In the genomic region with DNA sequence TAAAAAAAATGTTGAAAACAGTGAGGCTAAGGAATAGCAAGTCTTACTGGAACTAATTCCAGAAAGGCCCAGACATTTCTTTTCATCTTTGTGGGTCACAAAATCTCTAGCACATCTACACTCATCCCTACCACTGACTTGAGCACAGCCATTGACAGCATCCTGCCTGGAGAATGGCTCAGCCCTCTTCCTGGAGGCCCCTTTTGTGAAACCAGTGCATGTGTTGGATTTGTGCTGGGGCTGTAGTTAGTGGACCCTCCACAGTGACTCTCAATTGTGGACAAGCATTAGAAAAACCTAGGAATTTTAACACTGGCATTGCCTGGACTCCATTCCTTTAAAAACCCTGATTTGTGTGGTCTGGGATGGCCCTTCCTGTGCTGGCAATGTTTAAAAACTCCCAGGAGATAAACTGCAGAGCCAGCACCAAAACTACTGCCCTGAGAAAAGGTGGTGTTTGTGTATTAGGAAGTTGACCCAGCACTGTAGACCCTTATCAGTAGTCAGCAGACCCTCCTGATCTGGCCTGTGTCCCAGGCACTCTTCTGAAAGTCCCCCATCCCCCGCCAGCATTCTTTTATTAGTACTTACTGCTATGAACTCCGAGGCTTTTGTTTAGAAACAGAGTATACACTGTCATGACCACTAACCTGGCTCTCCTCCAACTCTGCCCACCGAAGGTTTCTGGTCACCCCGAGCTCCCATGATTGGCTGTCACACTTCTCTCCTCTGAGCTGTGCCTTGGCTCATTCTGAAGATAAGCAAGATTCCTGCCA, we compare ENCODE assay signal across 8 mouse cellular contexts. TPM values are rescaled to one million over a fixed set of nuclear protein-coding genes. Genes with fewer than 3 reads are reported as not detected.
A peak's percentile ranks its signal among the peaks of the same experiment; 100 is the strongest.
DNase-seq lines count a peak whose midpoint lies in the region; ATAC-seq lines count a peak whose summit lies in the region.

No protein-coding gene starts in this region.

- H3K4me3 ChIP-seq in neural tube, embryonic 13.5 days: no peak overlapping the region
- no peak overlapping the region for H3K4me3 ChIP-seq in heart, embryonic 15.5 days
- H3K4me3 ChIP-seq in liver, embryonic 11.5 days (ENCODE audit: low read depth, low read length): no peak overlapping the region
- no peak overlapping the region for H3K4me3 ChIP-seq in neural tube, embryonic 14.5 days (ENCODE audit: low read depth, low read length)

- no peak overlapping the region for H3K4me2 ChIP-seq in neural tube, embryonic 13.5 days
- H3K4me2 ChIP-seq in heart, embryonic 15.5 days: peak overlapping the region; percentile 26; the same call in 1 of the 2 replicates
- no peak overlapping the region for H3K4me2 ChIP-seq in liver, embryonic 11.5 days
- no peak overlapping the region for H3K4me2 ChIP-seq in neural tube, embryonic 14.5 days (ENCODE audit: low read depth, low read length)

- no peak overlapping the region for H3K9ac ChIP-seq in neural tube, embryonic 13.5 days
- no peak overlapping the region for H3K9ac ChIP-seq in heart, embryonic 15.5 days
- H3K9ac ChIP-seq in liver, embryonic 11.5 days (ENCODE audit: low read depth, low read length): no peak overlapping the region
- no peak overlapping the region for H3K9ac ChIP-seq in neural tube, embryonic 14.5 days (replicated peaks; ENCODE audit: low read depth, low read length)

- no peaks in the 10 kb centered on the region for H3K27me3 ChIP-seq in neural tube, embryonic 13.5 days
- H3K27me3 ChIP-seq in heart, embryonic 15.5 days: no peaks in the 10 kb centered on the region
- no peaks in the 10 kb centered on the region for H3K27me3 ChIP-seq in liver, embryonic 11.5 days (replicated peaks; ENCODE audit: control insufficient read depth, insufficient read depth, low read length)
- H3K27me3 ChIP-seq in neural tube, embryonic 14.5 days (ENCODE audit: control insufficient read depth, insufficient read depth, low read length): no peaks in the 10 kb centered on the region

- 0 out of 2 replicates have a peak overlapping the region, but pooled peaks have one; percentile 10 for H3K27ac ChIP-seq in neural tube, embryonic 13.5 days (replicated peaks)
- peak overlapping the region; percentile 88 for H3K27ac ChIP-seq in heart, embryonic 15.5 days
- H3K27ac ChIP-seq in liver, embryonic 11.5 days (ENCODE audit: low read depth, low read length): no peak overlapping the region
- no peak overlapping the region for H3K27ac ChIP-seq in neural tube, embryonic 14.5 days (ENCODE audit: low read depth, low read length)

- 0 out of 2 replicates have a peak, but pooled peaks cover 6% of the 10 kb centered on the region for H3K4me1 ChIP-seq in neural tube, embryonic 13.5 days (replicated peaks)
- H3K4me1 ChIP-seq in heart, embryonic 15.5 days (replicated peaks): peaks cover 22% of the 10 kb centered on the region
- H3K4me1 ChIP-seq in liver, embryonic 11.5 days (replicated peaks; ENCODE audit: control insufficient read depth, insufficient read depth, low read length): peaks cover 8% of the 10 kb centered on the region; the same call in 1 of the 2 replicates
- no peaks in the 10 kb centered on the region for H3K4me1 ChIP-seq in neural tube, embryonic 14.5 days (ENCODE audit: control insufficient read depth, insufficient read depth, low read length)

- no peaks in the 10 kb centered on the region for H3K9me3 ChIP-seq in neural tube, embryonic 13.5 days
- H3K9me3 ChIP-seq in heart, embryonic 15.5 days (replicated peaks): no peaks in the 10 kb centered on the region
- no peaks in the 10 kb centered on the region for H3K9me3 ChIP-seq in liver, embryonic 11.5 days (ENCODE audit: control insufficient read depth, low read length)
- no peaks in the 10 kb centered on the region for H3K9me3 ChIP-seq in neural tube, embryonic 14.5 days (ENCODE audit: control insufficient read depth, low read length)

- peak; percentile 69; the same call in 1 of the 2 replicates for ATAC-seq in neural tube, embryonic 13.5 days (ENCODE audit: low read depth)
- ATAC-seq in heart, embryonic 15.5 days (replicated peaks; ENCODE audit: insufficient number of reproducible peaks, insufficient read depth, low FRiP score, low read depth): peak; percentile 99
- ATAC-seq in liver, embryonic 11.5 days (replicated peaks; ENCODE audit: low FRiP score): peak; percentile 79
- ATAC-seq in neural tube, embryonic 14.5 days (ENCODE audit: low read depth): peak; percentile 78
- ATAC-seq in erythroblast, adult 5-6 weeks (replicated peaks; ENCODE audit: low FRiP score, poor library complexity, severe bottlenecking): no peak

- WGBS in neural tube, embryonic 13.5 days: 34% methylated on average over 4 of the region's 4 CpGs
- WGBS in heart, embryonic 15.5 days: 7% methylated on average over 4 of the region's 4 CpGs
- WGBS in liver, embryonic 11.5 days: 6% methylated on average over 4 of the region's 4 CpGs
- 41% methylated on average over 4 of the region's 4 CpGs for WGBS in neural tube, embryonic 14.5 days

- H3K36me3 ChIP-seq in neural tube, embryonic 13.5 days: no peaks in the 10 kb centered on the region
- H3K36me3 ChIP-seq in heart, embryonic 15.5 days: no peaks in the 10 kb centered on the region
- no peaks in the 10 kb centered on the region for H3K36me3 ChIP-seq in liver, embryonic 11.5 days (ENCODE audit: control insufficient read depth, insufficient read depth, low read length)
- no peaks in the 10 kb centered on the region for H3K36me3 ChIP-seq in neural tube, embryonic 14.5 days (ENCODE audit: control insufficient read depth, insufficient read depth, low read length)

- no peak for DNase-seq in neural tube, embryonic 10.5 days (ENCODE audit: extremely low spot score, low spot score)
- DNase-seq in liver, embryonic 11.5 days (ENCODE audit: low spot score): peak; percentile 43
- DNase-seq in cerebellum, adult 11-12 months: no peak
- no peak for DNase-seq in spleen, adult 12 weeks (ENCODE audit: low spot score)

RNA-seq across cellular contexts. Expression of gene Rbms1, which starts 15.7 kb away (rescaled TPM):
- polyA plus RNA-seq in neural tube, embryonic 13.5 days (2015; fragmentation: Nextera tagmentation; extraction: Ambion mirVana): 72.0 and 81.1 TPM in 2 replicates
- polyA plus RNA-seq in heart, embryonic 15.5 days (2015; fragmentation: Nextera tagmentation; extraction: Ambion mirVana): 72.6 and 106 TPM in 2 replicates
- polyA plus RNA-seq in liver, embryonic 11.5 days (2014; fragmentation: Nextera tagmentation; extraction: Ambion mirVana): 71.4 and 80.8 TPM in 2 replicates
- 55.6 and 67.5 TPM in 2 replicates for polyA plus RNA-seq in neural tube, embryonic 14.5 days (2014; fragmentation: Nextera tagmentation; extraction: Ambion mirVana)
- 18.3 and 18.8 TPM in 2 replicates for total RNA-seq in erythroblast, adult 5-6 weeks (2015; ENCODE audit: low replicate concordance)
- 9.3 and 17.9 TPM in 2 replicates for total RNA-seq in erythroblast, adult 5-6 weeks (2017; ENCODE audit: low replicate concordance)

Comparison
In these comparisons a context has a peak if more than half of its experiments do, and no peak if none do; other contexts are left out.
1. H3K27ac ChIP-seq: peak in neural tube, embryonic 13.5 days (single experiment) and heart, embryonic 15.5 days (single experiment); none in liver, embryonic 11.5 days (single experiment) and neural tube, embryonic 14.5 days (single experiment).